Mouse (Mus musculus): ENCODE data around the gene Tomm40l. TPM values are rescaled to one million over a fixed set of nuclear protein-coding genes. Genes with fewer than 3 reads are reported as not detected.
A peak's percentile ranks its signal among the peaks of the same experiment; 100 is the strongest.

The Tomm40l gene
- polyA plus RNA-seq, 1 experiment from 2014 or later: 23.7 TPM

DNA sequence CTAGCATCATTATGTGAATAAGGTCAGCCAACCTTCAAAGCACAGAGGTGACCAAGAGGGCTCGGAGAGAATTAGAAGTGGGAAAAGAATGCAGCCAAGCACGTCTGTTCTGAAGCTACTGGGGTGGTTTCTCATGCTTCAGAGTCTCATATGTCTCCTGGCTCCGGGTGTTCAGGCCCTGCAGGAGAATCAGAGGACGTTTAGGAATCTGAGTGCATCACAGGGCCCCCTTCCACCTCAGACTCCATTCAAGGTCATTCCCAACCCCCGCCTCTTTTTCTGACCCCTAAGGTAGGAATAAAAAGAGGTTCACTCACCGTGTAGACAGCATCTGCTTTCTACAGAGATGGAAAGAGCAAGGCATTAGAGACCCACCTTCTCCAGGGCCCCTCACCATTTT is 7.4 kb upstream of the Tomm40l start:
- DNase-seq (ENCODE audit: low spot score): no peak

GRCm38 (mm10) chr1:171227879-171228278 is 5.6 kb upstream of the Tomm40l start:
- DNase-seq (ENCODE audit: low spot score): no peak

- no peak for DNase-seq (ENCODE audit: low spot score)
Observed at GRCm38 (mm10) chr1:171226780-171227179, 4.5 kb upstream of the Tomm40l start.

DNA sequence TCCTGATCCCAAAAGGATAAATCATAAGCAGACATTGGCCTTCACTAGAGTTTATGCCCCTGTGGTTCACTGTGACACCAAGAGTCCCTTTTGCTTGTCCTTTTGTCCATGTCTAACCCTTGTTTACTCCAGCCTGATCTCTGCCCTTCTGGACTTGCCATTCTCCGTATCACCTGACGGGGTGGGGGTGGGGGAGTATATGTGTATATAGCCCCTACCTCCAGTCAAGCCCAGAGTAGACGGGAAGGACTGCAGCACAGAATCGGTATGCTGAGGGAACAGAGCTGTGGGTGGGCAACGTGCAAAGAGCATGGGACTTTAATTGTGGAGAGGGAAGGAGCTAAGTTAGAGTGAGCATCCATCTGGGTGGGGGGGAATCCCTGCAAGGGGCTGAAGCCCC is 2.5 kb upstream of the Tomm40l start, which contains the start of gene Apoa2:
Gene Apoa2 (plus strand): TSS at position 198 of the 400 bp plus-strand sequence.
- DNase-seq (ENCODE audit: low spot score): no peak

DNA sequence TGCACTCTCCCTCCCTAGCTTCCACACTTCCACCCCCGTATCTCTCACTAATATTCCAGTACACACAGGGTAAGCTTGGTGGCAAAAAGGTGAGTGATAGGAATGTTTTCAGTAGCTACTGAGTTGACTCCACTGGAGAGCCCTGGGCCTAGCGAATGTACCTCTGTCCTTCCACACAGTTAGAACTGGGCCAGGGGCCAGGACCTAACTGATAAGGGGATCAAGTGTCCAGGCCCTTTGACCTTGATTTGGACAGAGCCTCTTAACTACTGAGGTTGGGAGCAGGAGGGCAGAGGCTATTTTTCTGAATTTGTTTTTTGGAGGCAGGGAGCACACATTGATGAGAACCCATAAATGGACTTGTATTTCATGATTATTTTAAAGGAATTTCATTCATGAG is 1.5 kb upstream of the Tomm40l start:
- DNase-seq (ENCODE audit: low spot score): no peak

GRCm38 (mm10) chr1:171223168-171223567 is 854 bp upstream of the Tomm40l start:
- no peak for DNase-seq (ENCODE audit: low spot score)

DNA sequence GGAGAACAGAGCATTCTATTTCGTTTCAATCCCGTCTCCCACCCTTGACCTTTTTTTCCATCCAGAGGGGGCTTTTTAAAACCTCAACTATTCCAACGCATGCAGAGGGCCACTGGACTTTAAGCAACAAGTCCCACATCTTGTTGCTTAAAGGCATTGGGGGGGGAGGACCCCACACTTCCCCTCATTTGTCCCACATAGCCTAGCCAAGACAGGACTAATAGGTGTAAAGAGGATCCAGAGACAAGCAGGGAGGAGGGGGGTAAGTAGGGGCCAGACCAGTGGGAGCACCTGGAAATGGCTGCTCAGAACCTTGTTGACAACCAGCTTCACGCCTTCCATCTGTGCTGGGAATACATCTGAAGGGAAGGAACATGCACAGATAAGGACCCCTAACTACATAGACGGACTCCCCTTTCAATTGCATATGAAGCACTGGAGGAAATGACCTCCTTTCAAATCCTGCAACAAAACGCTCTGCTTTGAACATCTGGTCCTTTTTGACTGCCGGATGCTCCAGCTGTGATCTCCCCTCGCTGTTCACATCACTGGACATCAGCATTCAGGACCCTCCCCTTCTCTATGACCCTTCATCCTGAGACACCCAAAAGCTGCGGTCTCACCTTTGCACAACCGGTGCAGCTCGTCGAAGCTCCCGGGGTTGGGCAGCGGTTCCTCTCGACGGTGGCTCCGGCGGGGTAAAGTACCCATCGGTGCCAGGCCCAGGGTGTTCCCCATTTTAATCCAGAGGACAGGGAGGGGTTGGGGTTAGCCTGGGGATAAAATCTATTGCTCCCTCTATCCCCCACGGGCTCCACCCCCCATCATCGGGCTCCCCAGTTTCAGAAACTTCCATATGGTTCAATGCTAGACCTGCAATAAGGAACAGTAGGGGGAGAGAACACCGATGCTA is 777 bp downstream of the Tomm40l start:
- DNase-seq (ENCODE audit: low spot score): peak; percentile 21

- DNase-seq (ENCODE audit: low spot score): peak; percentile 82
Observed at GRCm38 (mm10) chr1:171220871-171221270, 1.4 kb downstream of the Tomm40l start.

GRCm38 (mm10) chr1:171216241-171216955 is 5.9 kb downstream of the Tomm40l start:
- DNase-seq (ENCODE audit: low spot score): no peak

GRCm38 (mm10) chr1:171213801-171214496 is 8.4 kb downstream of the Tomm40l start, which contains the start of gene Nr1i3:
Gene Nr1i3 (plus strand): TSS chr1:171213970.
- no peak for DNase-seq (ENCODE audit: low spot score)

GRCm38 (mm10) chr1:171212854-171213253 is 9.5 kb downstream of the Tomm40l start:
- no peak for DNase-seq (ENCODE audit: low spot score)

DNA sequence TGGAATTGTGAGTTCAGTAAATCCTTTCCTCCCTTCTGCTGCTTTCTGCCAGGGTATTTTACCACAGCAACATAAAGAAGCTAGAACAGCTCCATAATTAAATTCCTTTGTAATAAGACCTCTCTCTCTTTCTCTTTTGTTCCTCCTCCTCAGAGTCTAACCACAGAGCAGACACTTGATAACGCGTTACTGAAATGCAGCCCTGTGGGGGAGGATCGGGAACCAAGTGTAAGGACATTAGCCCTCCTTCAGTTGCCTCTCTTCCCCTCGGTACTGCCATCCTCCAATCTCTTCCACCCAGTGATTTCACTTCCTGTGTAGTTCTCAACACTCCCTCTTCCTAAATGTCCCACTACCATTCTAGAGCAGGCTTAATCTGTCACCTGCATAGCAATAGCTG is 12.9 kb downstream of the Tomm40l start:
- no peak for DNase-seq (ENCODE audit: low spot score)

GRCm38 (mm10) chr1:171205704-171206493 is 16.4 kb downstream of the Tomm40l start:
- DNase-seq (ENCODE audit: low spot score): no peak

DNA sequence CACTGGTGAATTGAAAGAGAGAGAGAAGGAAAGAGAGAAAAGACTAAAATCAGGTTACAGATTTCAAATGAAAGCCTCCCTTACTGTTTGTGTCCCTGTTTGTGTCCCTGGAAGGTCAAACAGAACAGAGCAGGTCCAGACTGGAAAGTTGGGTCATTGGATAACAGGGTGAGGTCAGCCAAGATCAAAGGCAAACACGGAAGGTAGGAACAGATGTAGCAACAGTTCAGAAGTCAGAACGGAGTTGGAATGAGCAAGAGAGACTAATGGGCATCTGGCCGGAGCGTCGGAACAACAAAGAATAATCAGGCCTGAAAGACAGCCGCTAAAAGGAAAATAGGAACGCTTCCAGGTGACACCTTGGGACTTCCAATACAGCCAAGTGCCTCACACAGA is 18.1 kb downstream of the Tomm40l start:
- DNase-seq (ENCODE audit: low spot score): no peak

DNA sequence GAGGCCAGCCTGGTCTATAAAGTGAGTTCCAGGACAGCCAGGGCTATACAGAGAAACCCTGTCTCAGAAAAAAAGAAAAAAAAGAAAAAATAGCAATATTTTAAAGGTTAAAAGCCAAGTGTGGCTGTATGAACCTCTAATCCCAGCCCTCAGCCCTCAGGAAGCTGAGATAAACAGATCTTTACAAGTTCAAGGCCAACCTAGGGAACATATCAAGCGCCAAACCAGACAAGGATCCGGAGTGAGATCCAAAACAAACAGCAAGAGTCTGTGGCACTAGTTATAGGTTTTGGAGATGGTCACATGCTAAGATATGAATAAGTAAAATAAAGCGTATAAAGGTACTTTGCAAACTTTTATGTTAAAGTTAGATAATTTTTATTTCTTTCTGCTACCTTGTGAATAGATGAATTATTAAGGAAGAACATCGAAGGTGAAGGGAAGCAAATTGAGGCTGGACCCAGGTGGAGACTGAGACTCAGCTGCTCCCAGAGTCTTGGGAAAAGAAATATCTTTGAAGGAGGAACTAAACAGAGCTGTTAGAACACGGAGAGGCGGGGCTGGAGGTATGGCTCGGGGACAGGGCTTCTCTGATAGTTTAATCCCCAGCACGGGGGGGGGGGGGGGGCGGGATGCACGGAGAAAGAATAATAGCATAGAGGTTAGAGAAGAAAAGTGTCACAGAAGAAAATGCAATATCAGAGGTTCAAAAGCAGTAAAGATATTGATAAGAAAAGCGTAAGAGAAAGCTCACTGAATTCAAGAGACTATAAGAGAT is 18.7 kb downstream of the Tomm40l start:
- no peak for DNase-seq (ENCODE audit: low spot score)

GRCm38 (mm10) chr1:171200769-171201168 is 21.5 kb downstream of the Tomm40l start:
- no peak for DNase-seq (ENCODE audit: low spot score)

DNA sequence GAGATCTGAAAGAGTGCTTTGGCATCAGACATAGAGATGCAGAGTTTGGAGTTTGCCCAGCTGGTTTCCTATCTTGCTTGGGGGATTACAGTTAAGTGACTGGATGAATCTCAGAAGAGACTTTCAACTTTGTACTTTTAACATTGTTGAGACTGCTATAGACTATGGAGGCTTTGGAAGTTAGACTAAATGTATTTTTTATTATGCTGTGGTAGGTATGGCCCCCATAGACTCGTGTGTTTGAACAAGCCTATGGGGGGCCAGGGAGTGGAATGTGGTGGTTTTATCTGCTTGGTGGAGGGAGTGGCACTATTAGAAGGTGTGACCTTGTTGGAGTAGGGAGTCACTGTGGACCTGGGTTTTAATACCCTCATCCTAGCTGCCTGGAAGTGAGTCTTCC is 22.8 kb downstream of the Tomm40l start:
- no peak for DNase-seq (ENCODE audit: low spot score)

- DNase-seq (ENCODE audit: low spot score): no peak
Observed at GRCm38 (mm10) chr1:171195887-171196397, 26.4 kb downstream of the Tomm40l start, which contains the start of gene Pcp4l1. Gene Pcp4l1 (minus strand): TSS chr1:171196268.

DNA sequence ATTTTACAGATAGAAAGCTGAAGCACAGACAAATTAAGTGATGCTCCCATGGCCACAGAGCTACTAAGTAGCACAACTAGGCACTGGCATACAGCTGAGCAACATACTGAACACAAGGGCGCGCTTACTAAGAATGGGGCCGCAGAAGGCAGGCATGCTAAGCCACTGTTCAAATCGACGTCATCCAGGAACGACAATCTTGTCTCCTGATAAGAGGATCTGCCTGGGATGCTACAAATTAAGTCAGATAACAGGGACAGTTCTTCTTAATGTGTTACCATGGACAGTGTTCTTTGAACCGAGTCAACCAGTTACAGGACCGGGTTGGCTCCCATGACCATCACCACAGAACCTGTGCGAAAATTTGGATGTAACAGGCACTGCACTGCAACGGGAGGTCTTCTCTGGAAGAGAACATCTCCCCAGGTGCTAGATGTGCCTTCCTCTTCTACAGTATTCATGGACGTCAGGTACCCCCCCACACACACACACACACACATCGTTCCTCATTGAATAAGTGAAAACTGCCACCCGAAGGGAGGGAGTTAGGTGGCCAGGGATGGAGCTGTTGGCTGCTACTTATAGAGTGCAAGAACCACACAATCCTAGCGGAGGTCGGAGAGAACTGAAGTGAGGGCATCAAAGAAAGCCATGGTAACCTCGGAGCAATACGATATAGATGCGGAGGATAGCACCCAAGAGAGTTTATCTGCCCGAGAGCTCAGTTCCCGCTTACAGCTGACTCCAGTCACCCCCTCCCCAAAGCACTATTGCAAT is 27.1 kb downstream of the Tomm40l start:
- DNase-seq (ENCODE audit: low spot score): no peak
